Mouse (Mus musculus): ENCODE measurements at regions not wholly inside any gene's neighbourhood (a gene's known extent, or its start where the extent isn't known, plus 50 kb on each side); places are given as distances from the start of the nearest gene placed in this dataset.

DNA sequence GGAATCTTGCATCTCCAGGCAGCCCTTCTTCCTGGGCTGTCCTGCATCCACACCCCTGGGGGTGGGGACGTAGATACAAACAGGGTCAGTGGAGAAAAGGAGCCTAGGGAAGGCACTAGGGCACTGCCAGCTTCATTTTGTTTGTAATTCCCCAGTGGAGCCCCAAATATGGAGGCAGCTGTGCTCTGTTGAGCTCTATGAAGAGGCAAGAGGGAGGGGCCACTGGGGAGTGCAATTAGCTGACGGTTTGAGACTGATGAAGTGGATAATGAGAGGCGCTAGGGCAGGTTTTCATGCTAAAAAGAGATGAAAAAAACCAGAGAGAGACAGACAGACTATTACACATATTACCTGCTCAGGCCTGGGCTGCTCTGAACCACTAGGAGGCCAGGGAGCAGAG, 135.8 kb upstream of the Grik3 start:
- no peak for DNase-seq
- intact Hi-C loops (cut with DNase I): no loop called here

DNA sequence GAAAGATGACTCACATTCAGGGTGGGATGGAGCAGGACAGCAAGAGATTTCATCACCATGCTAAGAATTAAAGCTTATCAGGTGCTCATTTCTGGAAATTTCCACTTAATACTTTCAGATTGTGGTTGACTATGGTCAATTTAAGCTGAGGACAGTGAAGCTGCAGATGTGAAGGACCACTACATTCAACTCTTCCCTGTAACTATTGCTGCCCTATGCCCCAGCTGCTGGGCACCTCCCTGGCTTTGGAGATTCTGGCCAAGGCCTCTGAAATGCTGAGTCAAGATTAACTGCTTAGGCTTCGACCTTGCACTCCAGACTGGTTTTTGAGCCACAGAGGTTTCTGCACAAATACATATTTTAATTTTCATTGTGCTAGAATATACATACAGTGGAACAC, 140.4 kb upstream of the Grik3 start:
- DNase-seq: no peak
- intact Hi-C loops (cut with DNase I): no loop called here

DNA sequence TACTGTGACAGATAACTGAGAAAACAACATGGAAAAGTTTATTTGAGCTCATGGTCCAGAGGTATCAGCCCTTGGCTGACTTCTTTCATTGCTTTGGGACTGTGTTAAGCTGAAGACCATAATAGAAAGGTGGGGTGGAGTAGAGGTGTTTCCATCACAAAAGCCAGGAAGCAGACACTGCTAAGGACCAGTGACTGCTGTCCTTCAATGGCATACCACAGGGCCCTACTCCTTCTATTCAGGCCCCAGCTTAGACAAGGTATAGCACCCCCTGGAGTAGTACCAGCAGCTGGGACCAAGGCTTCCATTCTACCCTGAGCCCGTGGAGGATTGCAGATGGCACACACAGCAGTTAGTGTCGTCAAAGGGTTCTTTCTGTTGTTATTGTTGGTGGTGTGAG, 151.4 kb upstream of the Grik3 start:
- intact Hi-C loops (cut with DNase I): no loop called here
- no peak for DNase-seq

DNA sequence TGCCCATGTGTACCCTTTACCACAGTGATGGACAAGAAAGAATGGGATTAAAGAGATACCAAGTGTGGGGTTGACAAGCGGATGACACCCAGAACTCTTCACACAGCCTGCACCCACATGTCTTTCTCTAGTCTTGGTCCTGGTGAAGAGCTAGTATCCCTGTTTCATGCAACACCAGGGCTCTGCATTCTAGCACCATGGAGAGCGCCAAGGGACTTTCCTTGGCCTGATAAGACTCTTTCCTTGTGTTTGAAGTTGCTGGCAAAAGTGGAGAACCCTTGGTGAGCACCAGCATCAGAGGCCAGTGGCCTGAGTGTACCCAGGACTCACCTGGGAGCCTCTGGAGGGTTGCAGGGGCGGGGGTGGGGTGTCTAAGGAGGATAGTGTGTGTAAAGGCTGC, 161.7 kb upstream of the Grik3 start:
- intact Hi-C loops (cut with DNase I): no loop called here
- DNase-seq: peak; percentile 7 to 10

DNA sequence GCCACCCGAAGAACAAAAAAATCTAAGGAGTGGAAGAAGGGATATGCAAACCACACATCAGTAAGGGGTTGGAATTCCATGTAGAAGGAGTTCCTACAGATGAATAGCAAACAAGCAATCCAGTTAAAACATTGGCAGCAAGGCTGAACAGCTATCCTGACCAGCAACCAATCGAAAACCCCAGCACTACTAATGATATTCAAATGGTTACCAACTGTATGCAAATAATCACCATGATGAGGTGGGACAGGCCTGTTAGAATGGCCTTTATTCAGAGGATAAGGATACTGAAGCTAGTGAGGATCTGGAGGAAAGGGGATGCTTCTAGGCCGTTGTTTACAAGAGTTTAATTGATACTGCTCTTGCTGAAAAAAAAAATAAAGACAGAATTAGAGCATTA, 166.0 kb upstream of the Grik3 start:
- intact Hi-C loops (cut with DNase I): no loop called here
- DNase-seq: no peak

DNA sequence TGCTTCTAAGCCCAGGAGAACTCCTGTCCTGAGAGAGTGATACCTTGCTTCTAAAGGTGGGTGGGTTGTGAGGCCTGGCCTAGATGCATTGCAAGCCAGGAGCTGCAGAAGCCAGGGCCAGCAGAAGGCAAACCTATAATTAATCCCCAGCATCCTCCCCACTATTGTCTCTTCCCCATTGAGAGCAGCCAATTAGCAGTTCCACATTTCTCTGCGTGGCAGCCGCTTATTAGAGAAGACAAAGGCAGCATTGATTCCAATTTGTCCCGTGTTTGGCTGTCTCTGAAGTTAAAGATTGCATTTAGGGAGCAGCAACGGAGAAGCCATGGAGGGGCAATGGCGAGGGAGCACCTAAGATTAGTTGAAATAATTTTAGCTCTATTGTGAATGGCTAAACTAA, 171.2 kb upstream of the Grik3 start:
- DNase-seq: no peak
- intact Hi-C loops (cut with DNase I): no loop called here

DNA sequence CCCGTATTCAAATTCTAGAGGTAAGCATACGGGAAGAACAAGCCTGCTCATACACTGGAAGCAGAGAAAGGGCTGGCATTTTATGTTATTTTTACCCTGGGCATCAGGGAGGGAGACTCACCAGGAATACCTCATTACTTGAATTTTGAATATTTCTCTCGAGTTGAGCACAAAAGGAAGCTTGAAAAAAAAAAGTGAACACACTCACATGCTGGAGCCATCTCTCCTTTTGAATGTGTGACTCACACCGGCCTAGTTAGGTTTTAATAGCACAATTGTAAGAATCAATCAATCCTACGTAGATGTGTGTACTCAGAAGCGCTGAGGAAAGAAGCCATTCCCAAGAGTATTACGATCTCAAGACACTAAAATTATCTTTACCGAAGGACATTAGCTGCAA, 172.2 kb upstream of the Grik3 start:
- DNase-seq: no peak
- intact Hi-C loops (cut with DNase I): no loop called here

DNA sequence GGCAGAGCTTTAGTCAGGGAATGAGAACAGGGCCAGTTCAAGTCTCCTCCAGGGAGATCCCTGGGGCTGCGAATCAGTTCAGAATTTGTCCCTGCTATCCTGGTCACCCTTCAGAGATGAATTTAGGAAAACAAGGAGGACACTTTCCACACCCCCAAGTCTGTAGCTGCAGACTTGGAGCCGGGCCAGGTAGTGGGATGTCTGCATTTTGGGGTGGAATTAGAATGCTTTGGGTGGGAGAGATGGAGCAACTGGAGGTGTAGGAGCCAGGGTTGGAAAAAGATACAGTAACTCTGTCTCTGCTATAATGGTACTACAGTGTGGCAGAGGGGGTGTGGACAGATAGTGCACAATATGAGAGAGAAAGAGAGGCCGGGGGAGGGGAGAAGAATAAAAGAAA, 173.6 kb upstream of the Grik3 start:
- no peak for DNase-seq
- intact Hi-C loops (cut with DNase I): no loop called here

DNA sequence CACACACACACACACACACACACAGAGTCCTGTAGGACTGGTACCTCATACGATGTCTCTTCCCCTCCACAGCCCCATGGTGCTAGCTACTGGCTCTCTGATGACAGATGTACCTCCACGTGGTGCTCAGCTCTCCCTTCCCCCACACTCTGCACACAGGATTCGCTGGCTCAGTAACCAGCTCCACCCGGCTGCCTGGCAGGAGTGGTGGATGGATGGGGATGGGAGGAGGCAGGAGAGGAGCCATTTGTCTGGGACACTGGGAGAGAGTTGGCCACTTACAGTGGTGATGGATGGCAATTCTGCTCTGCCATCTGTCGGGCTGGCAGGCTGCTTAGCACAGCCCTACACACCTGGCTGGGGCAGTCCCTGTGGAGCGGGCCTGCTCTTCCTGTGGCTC, 174.7 kb upstream of the Grik3 start:
- no peak for DNase-seq
- intact Hi-C loops (cut with DNase I): no loop called here

DNA sequence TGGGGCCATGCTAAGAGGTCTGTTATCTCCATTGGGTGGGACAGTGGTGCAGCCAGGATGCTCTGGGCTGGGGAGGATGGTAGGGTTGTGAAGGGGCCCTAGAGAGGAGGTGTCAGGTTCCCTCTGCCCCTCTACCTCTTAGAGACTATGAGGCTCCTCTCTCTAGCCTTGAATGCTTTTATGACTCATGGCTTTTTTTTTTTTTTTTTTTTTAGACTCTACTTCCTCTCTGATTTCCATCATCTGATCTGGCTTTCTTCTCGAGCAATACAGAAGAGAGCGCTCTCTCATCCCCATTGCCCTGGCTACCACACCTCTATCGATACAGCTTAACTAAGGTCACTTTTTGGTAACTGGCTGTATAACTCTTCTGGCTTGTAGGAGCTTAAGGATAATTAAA, 176.6 kb upstream of the Grik3 start:
- intact Hi-C loops (cut with DNase I): no loop called here

DNA sequence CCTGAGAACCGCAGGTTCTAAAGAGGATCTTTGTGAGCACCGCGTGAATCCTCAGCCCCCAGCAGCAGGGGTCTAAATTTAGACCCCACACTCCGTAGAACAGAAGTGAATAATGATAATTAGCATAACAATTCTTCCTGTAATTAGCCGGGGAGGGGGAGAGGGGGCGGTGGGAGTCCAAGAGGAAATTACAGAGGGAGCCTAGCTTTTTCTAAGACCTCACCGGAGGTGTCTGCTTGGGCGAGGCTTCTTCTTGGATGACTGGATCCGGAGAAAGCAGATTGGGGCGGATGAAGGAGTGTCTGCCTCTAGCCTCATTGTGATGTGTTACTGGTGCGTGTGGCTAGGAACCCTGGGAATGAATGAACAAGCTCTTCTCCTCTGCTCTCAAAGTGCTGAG, 177.2 kb upstream of the Grik3 start:
- no peak for DNase-seq
- intact Hi-C loops (cut with DNase I): no loop called here

More for the DNA sequence above, 176.6 kb upstream of the Grik3 start:
- no peak for DNase-seq

DNA sequence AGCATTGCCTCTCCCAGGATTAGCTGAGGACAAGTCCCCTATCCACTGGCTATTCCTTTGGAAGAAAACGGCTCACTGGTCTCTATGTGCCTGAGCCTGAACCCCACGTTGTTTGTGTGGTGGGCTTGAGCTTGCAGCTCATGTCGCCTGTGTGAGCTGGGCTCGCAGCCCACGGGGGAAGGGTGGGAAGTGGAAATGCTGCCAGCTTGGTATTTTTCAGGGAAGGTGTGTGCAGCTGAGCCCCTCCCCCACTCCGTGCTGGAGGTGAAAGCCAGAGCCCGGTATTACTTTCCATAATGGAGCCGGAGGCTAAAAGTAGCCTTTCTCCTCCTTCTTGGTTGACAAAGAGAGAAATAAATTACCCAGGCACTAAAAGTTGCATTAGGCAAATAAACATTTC, 180.5 kb upstream of the Zc3h12a start:
- DNase-seq: no peak
- intact Hi-C loops (cut with DNase I): no loop called here

DNA sequence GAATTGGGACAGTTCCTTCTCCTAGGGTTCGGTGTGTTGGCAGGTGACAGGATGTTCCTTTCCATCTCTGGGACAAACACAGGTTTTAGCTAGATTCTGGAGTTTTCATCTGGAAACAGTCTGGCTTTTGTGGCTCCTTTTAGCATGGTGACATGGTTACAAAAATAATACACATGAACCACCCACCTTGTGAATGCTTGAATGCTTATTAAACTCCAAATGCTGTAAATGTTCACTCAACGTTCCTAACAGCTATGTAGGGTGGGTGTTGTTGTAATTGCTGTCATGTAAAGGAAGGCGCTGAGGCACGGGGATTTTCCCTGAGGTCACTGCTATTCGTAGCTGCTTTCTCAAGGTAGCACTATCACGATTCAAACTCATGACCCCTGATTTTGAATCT, 178.1 kb upstream of the Zc3h12a start:
- intact Hi-C loops (cut with DNase I): no loop called here
- DNase-seq: no peak

DNA sequence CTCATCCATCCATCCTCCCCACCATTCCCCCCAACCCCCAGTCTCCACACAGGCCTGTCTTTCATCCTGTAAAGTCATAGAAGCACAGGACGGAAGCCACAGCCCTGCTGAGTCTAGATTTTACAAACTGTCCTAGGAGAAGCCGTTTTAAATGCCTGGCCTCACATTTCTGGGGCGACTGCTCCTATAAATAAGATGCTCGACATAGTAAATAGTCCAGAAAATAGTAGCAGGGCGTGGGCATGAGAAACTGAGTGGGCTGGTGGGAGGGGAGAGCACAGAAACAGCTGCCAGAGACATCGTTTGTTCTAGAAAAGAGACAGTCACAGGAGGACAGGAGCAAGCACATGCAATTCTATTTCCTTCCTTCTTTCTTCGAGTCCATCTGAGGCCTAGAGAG, 175.0 kb upstream of the Zc3h12a start:
- DNase-seq: no peak
- intact Hi-C loops (cut with DNase I): no loop called here

DNA sequence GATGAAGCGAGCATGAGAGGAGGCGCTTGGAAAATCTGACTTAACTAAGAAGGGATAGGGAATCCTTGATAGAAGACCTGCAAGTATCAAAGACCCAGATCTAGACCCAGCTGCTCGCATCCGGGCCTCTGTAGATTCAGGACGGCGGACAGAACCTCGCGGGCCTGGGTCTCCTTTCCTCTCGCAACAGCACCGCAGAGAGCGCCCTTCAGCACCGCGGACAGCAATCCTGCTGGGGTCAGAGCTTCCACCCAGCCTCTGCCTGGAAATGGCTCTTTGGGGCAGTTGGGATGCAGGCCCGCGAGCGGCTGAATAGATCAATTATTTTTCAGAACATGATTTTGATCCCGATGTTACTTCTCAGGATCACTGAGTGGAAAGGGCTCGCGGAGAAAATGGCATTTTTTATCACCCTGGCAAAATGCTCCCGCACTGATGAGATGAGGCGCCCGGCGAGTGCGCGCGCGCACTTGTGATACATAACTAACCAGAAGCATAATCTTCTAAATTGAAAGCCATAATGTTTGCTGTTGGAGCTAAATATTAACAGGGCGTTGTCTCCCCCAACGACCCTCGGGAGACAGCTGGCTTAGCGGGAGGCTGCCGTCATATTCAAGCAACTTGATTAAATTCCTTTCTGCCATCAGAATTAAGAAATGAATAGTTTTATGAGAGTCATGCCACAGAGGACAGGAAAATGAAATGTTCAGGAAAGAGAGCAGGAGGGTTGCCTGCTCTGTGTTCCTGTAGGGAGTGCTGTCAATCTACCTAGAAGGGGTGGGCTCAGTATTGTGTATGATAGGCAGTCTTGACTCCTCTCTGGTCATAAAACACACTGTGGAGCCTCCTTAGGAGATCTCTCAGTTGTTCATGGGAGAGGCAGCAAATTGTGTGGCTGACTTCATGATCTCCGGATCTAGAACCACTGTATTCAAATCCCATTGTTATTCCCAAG, 173.1 kb upstream of the Zc3h12a start:
- intact Hi-C loops (cut with DNase I): no loop called here
- DNase-seq: peak; percentile 80 to 83

DNA sequence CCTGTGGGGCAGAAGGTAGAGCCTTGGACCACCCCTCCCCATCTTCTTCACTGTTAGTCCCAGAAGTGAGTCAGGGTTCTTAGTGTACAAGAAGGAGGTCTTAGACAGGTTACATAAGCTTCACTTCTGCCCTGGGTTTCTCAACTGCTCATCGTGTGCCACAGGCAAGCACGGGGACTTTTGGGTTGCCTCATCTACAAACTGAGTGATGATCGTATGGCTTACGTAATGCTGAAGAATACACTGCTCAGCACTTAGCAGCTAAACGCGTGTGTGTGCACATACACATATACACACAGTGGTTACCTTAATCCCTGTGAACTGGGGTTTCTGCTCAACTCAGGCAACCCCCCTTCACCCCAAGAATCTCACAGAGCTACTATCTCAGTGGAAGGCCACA, 163.1 kb upstream of the Zc3h12a start:
- intact Hi-C loops (cut with DNase I): no loop called here
- no peak for DNase-seq

DNA sequence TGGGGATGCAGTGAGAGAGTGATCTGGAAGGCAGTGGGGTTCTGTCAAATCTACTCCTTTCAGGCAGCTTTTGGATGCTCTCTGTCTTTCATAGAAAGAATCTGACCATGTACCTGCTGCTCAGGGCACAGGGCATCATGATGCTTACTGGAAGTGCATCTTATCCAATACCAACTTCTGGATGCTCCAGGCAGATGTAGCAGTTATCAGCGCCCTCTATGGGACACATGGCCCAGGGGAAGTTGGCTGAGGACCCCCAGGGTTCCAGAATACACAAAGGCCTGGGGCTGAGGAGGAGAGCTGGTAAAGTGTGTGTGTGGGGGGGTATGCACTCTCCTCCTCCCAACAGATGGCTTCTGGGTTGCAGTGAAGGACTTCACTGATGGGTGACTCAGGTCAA, 162.1 kb upstream of the Zc3h12a start:
- no peak for DNase-seq
- intact Hi-C loops (cut with DNase I): no loop called here

DNA sequence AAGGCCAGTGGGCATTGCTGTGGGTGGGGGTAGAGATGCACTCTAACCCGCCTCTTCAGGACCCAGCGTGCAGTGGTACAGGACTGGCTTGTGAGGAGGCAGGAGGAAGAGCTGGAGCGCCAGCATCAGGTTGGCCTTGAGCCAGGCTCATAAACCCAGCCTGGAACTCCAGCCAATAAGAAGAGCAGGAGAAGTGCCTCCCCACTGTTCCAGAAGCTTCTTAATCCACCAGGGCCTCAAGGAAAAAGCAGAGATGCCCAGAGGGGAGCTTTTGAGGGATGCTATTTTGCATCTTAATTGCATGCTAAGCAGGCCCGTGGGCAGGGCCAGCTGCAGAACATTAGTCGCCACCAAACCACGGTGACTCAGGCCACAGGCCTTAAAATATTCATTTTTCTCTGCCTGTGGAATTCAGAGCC, 161.4 kb upstream of the Zc3h12a start:
- DNase-seq: no peak
- intact Hi-C loops (cut with DNase I): no loop called here

DNA sequence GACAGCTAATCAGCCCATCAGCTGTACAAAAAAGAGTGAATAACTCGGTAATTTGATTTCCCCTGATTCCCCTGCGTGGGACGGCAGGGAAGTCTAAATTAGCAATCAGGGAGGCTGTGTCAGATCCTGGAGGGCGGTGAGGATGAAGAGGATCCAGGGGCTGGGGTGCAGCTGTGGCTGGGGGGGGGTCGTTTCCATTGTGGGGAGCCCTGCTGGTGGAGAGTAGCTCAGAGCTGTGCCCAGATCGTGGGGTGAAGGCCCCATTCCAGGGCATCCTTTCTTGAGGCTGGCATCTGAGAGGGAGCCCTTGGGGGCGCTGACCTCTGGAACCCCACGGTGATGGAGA, 155.3 kb upstream of the Zc3h12a start:
- intact Hi-C loops (cut with DNase I): no loop called here
- no peak for DNase-seq

DNA sequence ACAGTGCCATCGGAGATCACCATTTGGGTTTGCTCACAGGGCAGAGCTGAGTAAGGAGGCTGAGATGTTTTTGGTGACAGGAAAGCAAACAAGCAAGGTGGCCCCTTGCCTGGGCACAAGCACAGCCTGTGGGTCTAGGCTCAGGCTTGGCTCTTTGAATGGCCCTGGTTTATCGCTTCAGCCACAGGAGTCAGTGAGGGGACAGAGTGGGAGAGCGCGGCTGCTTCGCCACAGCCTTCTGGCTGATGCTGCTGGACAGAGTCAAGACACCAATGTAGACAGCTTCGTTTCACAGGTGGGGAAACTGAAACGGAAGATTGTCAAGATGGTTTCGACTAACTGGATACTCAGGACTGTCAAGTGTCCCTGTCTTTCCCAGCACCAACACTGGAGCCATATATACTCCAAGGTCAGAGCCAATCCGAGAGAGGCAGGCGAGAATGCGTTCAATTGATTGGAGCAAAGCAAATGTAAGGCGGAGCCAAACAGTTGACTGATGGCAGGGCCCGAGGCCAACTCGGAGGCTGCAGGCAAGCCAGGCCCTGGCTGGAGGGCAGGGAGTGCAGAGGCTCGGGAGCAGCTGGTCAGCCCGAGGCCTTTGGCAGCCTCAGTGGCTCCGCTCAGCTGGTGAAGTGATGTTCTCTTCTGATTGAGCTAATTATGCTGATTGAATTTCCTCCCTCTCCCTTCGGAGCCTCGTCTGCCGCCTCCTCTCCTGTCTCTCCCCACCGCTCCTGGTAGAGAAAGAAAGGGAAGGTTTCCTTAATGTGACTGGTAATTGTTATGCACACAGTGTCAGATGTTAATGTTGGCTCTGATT, 154.7 kb upstream of the Zc3h12a start:
- DNase-seq: peak; percentile 24 to 42
- intact Hi-C loops (cut with DNase I): no loop called here

DNA sequence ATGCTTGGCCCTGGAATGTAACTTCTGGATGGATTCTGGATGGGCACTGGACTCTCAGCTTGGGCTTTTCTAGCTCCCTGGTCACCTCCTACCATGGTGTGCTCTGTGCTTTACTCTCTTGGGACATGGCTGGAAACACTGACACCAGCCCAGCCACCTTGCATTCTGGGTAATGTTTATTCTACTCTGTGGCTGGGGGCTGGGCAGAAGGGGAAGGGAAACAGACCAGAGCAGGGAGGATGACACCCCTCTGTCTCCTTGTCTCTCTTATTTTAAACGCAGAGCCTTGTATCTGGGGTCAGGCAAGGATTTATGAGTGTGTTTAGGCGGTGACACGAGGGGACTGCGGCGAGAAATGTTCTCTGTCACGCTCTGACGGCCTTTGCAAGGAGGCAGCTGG, 151.5 kb upstream of the Zc3h12a start:
- intact Hi-C loops (cut with DNase I): no loop called here
- no peak for DNase-seq

DNA sequence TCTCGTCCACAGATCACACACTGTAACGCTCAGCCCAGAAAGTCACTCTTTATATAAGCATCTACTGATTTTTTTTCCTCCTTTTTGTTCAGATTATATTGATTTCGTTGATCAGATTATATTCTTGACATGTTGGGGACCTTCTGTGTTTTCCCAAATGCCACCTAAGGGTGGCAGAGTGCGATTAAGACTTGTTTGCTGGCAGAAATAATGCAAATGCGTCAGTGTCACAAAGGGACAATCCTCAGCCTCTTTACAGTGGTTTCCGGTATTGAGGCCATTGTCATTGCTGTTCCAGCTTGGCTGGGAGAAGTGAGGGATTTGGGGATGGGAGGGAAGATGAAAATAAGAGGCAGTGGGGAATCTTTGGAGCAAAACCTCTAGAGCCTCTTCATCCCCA, 149.2 kb upstream of the Zc3h12a start:
- intact Hi-C loops (cut with DNase I): no loop called here
- DNase-seq: no peak

Data from heart, postnatal 10 days (tissue).